Mouse (Mus musculus) lung, postnatal 25 days (tissue): ENCODE measurements around the gene Ncf2.
A peak's percentile ranks its signal among the peaks of the same experiment; 100 is the strongest.
"Not testable (repeated sequence)": the region's sequence is repeated elsewhere in the genome, so short reads cannot be mapped to it uniquely, and the experiment has no call there.

Experiments used
- DNase-seq: peaks from one replicate; pipeline ENCODE4 v3.0.0; 2022; ENCODE audit warnings: low spot score

Ncf2 gene

GRCm38 (mm10) chr1:152799897-152800296 lies at the start of gene Ncf2:
TSS of gene Ncf2 (plus strand) at chr1:152800194.
- no peak for DNase-seq

DNA sequence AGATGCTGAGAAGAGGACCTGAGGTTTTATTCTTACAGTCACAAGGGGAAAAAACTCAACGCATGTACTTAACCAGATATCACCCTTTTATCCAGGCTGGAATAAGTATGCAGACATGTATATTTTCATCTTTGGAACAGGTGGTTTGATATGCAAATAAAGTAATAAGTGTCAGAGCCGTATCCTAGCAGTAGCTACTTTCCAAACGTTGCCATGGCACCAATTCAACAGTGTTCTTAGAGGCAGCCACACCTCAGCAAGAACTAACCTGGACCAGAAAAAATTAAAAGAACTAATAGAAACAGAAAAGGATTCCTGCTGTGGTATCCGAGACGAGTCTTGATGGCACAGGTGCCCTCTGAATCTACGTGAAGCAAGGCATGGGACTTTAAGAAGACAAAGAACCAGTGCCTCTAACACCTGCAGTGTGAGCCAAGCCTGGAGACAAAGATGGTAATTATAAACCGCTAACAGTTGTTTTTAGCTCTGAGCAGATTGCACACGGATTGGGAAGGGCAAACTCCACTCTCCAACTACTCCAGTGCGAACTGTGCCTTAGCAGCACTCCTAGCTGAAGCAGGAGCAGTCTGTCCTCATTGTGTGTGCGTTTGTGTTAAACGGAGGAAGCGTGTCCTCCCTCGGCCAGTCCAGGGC lies 49.6 kb upstream of the Ncf2 start, which contains the start of gene Apobec4:
TSS of gene Apobec4 (plus strand) at position 240 of the 654 bp plus-strand sequence.
- DNase-seq: no peak

GRCm38 (mm10) chr1:152761791-152762190 lies 38.2 kb upstream of the Ncf2 start:
- no peak for DNase-seq

- DNase-seq: peak; percentile 98
Measured at GRCm38 (mm10) chr1:152766032-152766772, 33.8 kb upstream of the Ncf2 start, which contains the start of the genes Rgl1 and Arpc5. TSS of gene Rgl1 (minus strand) at chr1:152766351. TSS of gene Arpc5 (plus strand) at chr1:152766542.

- DNase-seq: no peak
Measured at GRCm38 (mm10) chr1:152766804-152767748, 32.9 kb upstream of the Ncf2 start.

DNA sequence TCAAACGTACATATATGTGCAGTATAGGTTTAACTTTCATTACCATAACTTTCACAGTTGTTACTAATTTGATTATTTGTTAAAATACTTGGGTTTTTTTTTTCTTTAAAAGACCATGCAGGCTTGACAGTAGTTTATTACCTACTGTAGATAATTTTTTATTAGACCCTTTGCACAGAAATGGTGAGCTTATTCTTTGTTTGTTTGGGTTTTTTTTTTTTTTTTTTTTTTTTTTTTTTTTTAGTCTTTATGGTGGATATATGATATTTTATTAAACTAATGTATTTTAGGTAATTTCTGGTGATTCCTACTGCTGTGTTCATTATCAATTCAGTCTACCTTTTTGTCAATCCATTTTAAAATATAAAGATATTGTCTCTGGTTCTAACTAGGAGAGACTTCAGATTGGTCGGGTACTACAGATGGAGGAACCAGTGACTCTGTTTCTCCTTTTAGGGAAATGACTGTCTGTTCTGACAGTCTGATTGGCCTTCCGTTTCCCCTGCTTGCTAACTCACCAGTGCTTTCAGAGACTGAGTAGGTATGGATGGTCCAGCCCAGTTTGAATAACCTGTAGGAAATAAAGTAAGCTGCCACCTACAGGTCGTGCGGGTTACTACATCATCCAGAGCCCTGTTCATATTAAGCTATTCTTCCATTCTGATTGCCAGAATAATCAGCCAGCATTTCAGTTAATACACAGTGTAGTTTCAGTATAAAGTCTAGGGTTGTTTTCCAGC lies 32.1 kb upstream of the Ncf2 start:
- DNase-seq: peak; percentile 88

DNA sequence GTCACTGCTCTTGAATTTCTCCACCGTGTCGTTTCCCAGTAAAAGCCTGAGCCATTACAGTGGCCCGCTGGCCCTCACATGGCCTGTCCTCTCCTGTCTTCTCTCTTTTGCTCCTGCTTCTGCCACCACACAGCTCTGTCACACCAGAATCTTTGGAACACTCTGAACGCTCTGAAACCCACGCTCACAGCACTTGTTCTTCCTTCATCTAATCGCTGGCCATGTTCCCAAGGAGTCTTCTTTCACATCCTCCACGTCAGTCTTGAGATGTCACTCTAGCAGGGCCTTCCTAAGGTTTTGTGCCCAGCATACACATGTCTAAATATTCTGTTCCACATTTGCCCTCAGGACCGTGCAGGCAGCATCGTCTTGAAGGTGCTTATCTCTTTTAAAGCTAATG lies 29.0 kb upstream of the Ncf2 start:
- no peak for DNase-seq

- DNase-seq: not testable (repeated sequence)
Measured at GRCm38 (mm10) chr1:152774601-152775000, 25.4 kb upstream of the Ncf2 start.

DNA sequence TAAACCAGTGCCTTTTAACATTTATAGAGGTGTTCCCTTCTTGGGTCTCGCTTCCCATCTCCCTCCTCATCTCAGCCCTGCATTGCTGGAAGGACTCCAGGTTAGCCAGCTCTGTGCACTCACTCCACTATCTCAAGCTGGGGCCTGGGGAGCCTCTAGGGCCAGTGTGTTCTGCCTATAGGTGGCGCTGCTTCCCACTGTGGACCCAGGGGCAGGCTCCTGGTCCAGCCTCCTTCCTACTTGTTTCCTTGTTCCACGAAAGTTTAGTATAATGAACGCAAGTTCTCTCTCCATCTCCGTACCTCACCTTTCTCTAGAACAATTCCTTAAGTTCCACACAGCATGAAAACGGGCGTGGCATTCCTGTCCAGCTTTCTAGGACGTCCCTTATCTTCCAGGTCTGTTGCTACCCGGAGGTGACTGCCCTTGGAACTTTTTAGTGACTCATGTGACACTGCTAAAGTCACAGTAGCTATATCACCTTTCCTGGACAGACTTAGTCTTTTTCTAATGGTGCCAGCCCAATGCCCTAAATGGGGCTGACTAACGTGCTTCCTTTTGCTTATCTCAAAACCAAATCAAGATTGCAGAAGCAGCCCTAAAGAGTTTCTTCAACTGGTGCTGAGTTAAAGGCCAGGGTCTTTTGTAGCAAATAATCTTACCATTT lies 20.8 kb upstream of the Ncf2 start:
- peak; percentile 75 for DNase-seq

GRCm38 (mm10) chr1:152784620-152785019 lies 15.4 kb upstream of the Ncf2 start:
- DNase-seq: no peak

- not testable (repeated sequence) for DNase-seq
Measured at GRCm38 (mm10) chr1:152785446-152785845, 14.5 kb upstream of the Ncf2 start.

GRCm38 (mm10) chr1:152786953-152787352 lies 13.0 kb upstream of the Ncf2 start:
- no peak for DNase-seq

DNA sequence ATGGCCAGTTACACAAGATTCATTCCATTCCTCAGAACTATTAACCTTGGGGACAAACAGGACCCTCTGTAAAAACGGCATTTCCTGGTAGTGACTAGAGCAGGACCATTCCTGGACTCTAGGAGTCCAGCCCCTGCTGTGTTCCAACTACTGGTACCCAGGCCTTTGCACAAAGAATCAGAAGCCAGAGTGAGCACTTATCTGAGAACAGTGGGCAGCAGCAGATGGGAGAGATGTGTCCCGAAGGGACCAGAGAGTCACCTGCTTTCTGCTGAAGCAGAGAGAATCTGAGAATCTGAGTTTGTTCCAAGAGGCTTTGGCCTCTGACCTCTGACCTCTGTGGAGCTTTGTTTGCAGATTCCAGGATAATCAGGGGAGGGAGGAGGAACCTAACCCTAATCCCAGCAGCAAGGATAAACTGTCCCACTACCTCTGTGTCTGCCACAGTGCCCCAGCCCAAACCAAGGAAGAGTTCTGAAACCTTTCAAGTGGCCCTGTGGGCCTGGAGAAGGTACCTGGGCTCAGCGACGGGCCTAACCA lies 11.8 kb upstream of the Ncf2 start:
- DNase-seq: no peak

DNA sequence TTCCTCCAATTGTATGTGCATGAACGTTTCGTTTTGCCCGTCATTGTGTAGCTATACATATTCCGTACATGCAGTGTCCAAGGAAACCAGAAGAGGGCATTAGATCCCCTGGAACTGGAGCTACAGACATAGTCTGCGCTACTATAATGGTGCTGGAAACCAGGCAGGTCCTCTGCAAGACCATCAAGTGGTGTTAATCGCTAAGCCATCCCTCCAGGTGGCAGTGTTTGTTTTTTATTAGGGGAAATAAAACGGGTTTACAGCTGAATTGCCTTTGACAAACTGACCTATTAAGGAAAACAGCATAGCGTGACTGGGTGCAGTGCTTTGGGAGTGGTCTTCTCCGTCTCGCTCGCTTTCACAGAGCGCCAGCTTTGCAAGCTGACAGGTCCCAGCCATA lies 9.7 kb upstream of the Ncf2 start:
- no peak for DNase-seq

- no peak for DNase-seq
Measured at GRCm38 (mm10) chr1:152790821-152791220, 9.2 kb upstream of the Ncf2 start.

- no peak for DNase-seq
Measured at GRCm38 (mm10) chr1:152791269-152791668, 8.7 kb upstream of the Ncf2 start.

- DNase-seq: no peak
Measured at GRCm38 (mm10) chr1:152792736-152793494, 7.1 kb upstream of the Ncf2 start.

GRCm38 (mm10) chr1:152793495-152794130 lies 6.4 kb upstream of the Ncf2 start:
- no peak for DNase-seq

DNA sequence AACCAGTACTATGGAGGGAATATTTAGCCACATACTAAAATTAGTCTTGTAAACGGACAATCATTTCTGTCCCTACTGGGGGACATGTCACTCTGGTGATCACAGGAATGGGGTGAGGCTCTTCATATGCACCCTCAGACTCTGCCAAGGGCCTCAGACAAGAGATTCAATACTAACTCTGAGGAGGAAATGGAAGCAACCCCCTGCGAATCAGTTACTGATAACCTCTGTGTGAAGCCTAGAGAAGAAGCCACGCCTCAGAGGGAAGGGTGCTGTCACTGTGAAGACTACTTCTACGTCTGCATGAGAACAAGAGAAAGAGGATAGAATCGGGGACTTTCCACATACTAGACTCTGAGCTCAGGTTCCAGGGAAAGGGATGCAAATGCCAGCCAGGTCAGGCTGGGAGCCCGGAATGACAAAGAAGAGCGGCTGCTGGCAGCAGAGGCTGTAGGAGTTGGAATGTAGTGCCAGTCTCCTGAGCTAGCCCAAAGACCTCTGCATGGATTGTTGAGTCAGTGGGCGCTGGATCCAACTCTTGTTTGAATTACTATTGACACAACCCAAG lies 4.2 kb upstream of the Ncf2 start:
- no peak for DNase-seq
